Mouse (Mus musculus) spleen, adult 2 months (tissue): ENCODE data around the gene Vat1l.

Experiments
- CTCF ChIP-seq: fragments of 200-500 bp; IDR thresholded peaks from 2 replicates; pipeline ENCODE4 v1.5.1; 2011; ENCODE audit warnings: mild to moderate bottlenecking, inconsistent platforms; ENCODE audit not compliant: insufficient read depth, insufficient read length, insufficient replicate concordance; ENCODE audit errors: extremely low read depth
- POLR2A ChIP-seq: fragments of 200-500 bp; IDR thresholded peaks from 2 replicates; pipeline ENCODE4 v1.6.1; 2011; ENCODE audit warnings: low read depth, low read length, inconsistent platforms

DNA sequence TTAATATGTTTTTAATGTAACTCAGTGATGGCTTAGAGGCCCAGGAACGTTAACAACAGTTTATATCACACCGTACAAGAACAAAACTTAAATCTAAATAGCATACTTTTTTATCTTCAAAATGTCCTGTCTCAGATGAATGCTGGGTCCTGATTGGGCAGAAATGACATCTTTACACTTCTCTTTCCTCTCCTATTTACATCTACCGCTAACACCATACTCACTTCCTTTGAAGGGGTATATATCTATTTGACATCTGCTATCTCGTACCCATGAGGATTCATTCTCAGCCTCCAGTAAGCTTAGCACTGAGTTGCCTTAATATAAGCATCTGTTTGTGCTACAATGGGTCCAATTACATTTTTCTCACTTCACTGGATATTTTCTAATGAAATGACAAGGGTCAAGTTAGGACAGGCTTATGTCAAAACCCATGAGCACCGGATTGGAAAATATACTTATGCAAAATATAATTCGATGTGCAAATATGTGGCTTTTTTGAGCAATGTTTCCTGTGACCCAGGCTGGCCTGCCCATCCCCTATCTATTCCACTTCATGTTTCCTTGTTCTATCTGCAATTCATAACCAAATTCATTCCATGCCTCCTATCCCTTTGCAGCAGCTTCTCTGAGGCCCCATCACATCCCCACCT, 40.8 kb upstream of the Vat1l start:
- no peak for TF ChIP-seq CTCF
- TF ChIP-seq POLR2A, result no peak
